Comparison of ENCODE assay signal across 8 mouse cellular contexts in the genomic region with DNA sequence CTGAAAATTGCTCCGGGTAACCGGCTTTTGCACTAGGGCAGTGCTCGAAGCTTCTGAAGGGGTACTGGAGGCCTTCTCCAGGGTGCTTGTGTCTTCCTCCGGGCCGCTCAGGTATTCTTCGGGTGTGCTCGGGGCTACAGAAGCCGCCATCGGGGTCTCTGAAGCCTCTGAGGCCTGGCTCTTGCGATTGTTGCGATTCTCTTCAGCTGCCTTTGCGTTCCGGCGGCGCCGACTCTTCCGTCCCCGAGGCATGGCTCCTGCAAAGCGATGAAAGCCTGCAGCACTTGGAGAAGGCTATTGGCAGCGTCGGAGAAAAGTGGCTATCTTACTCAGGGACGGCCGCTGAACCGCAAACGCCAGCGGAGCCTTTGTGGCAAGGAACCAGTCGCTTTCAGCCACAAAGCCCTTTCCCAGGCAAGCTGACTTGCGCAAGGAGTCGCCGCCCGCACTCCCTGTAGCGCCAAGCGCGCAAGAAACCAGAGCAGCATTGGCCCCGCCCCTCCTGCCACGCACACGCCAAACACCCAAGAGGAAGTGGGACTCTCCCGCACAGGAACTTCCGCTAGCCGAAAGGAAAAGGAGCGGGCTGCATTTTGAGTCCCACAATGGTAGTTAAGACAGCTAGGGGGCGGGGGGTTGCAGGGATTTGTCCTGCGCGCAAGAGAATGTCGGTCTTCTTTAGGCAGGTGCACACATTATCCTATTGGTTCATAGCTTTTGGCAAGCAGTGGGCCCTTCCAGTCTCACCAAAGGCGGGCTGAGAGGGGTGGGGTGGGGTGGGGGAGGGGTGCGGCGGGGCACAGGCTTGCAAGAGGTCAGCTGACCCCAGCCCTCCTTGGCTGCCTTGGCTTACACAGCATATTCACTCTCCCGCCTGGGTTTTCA. TPM values are rescaled to one million over a fixed set of nuclear protein-coding genes. Genes with fewer than 3 reads are reported as not detected.
A peak's percentile ranks its signal among the peaks of the same experiment; 100 is the strongest.
DNase-seq lines count a peak whose midpoint lies in the region; ATAC-seq lines count a peak whose summit lies in the region.

A gene (minus strand): TSS at position 489 of the 885 bp plus-strand sequence.

- DNase-seq in thymus, adult 18-20 months, result peak; percentile 6 to 11
- DNase-seq in thymus, postnatal 10 days (ENCODE audit: low spot score in 2 of 2), result no peak
- peak; percentile 81 for DNase-seq in forebrain, embryonic 10.5 days (ENCODE audit: extremely low spot score, low spot score)

- H3K27me3 ChIP-seq in forebrain, embryonic 10.5 days (ENCODE audit: poor library complexity, severe bottlenecking), result peaks cover 52% of the 10 kb centered on the region
- peaks cover 7% of the 10 kb centered on the region; the same call in 1 of the 2 replicates for H3K27me3 ChIP-seq in heart, embryonic 13.5 days (replicated peaks)
- H3K27me3 ChIP-seq in kidney, embryonic 16.5 days (ENCODE audit: insufficient read depth, low read length), result peaks cover 16% of the 10 kb centered on the region; the same call in 1 of the 2 replicates
- peaks cover 10% of the 10 kb centered on the region for H3K27me3 ChIP-seq in limb, embryonic 15.5 days
- H3K27me3 ChIP-seq in midbrain, embryonic 16.5 days (ENCODE audit: control insufficient read depth, insufficient read depth, low read depth, low read length), result no peaks in the 10 kb centered on the region
- 0 out of 2 replicates have a peak, but pooled peaks cover 6% of the 10 kb centered on the region for H3K27me3 ChIP-seq in stomach, embryonic 15.5 days (replicated peaks)

- ATAC-seq in heart, embryonic 13.5 days (ENCODE audit: extremely low read depth, insufficient number of reproducible peaks, low FRiP score, low TSS enrichment), result peak; percentile 69
- peak; percentile 97 for ATAC-seq in kidney, embryonic 16.5 days (ENCODE audit: low FRiP score, low TSS enrichment)
- peak; percentile 91 for ATAC-seq in limb, embryonic 15.5 days (ENCODE audit: insufficient number of reproducible peaks, low FRiP score, low TSS enrichment, low read depth)
- peak; percentile 95 for ATAC-seq in midbrain, embryonic 16.5 days
- peak; percentile 93 for ATAC-seq in stomach, embryonic 15.5 days (ENCODE audit: insufficient read depth, low FRiP score, low read depth)

- no peaks in the 10 kb centered on the region for H3K36me3 ChIP-seq in forebrain, embryonic 10.5 days (replicated peaks)
- H3K36me3 ChIP-seq in heart, embryonic 13.5 days, result no peaks in the 10 kb centered on the region
- H3K36me3 ChIP-seq in kidney, embryonic 16.5 days (ENCODE audit: insufficient read depth, low read length), result no peaks in the 10 kb centered on the region
- H3K36me3 ChIP-seq in limb, embryonic 15.5 days, result no peaks in the 10 kb centered on the region
- no peaks in the 10 kb centered on the region for H3K36me3 ChIP-seq in midbrain, embryonic 16.5 days (ENCODE audit: control insufficient read depth, insufficient read depth, low read length)
- no peaks in the 10 kb centered on the region for H3K36me3 ChIP-seq in stomach, embryonic 15.5 days

- H3K4me1 ChIP-seq in forebrain, embryonic 10.5 days, result peaks cover 18% of the 10 kb centered on the region
- H3K4me1 ChIP-seq in heart, embryonic 13.5 days, result 0 out of 2 replicates have a peak, but pooled peaks cover 7% of the 10 kb centered on the region
- no peaks in the 10 kb centered on the region for H3K4me1 ChIP-seq in kidney, embryonic 16.5 days (ENCODE audit: insufficient read depth, low read length)
- no peaks in the 10 kb centered on the region for H3K4me1 ChIP-seq in limb, embryonic 15.5 days
- H3K4me1 ChIP-seq in midbrain, embryonic 16.5 days (ENCODE audit: control insufficient read depth, insufficient read depth, low read length), result peaks cover 5% of the 10 kb centered on the region; the same call in 1 of the 2 replicates
- no peaks in the 10 kb centered on the region for H3K4me1 ChIP-seq in stomach, embryonic 15.5 days

- H3K27ac ChIP-seq in forebrain, embryonic 10.5 days, result peak within 1 kb of the TSS; percentile 94
- peak within 1 kb of the TSS; percentile 83 for H3K27ac ChIP-seq in heart, embryonic 13.5 days (replicated peaks)
- peak within 1 kb of the TSS; percentile 89 for H3K27ac ChIP-seq in kidney, embryonic 16.5 days (ENCODE audit: low read length)
- H3K27ac ChIP-seq in limb, embryonic 15.5 days, result peak within 1 kb of the TSS; percentile 87
- H3K27ac ChIP-seq in midbrain, embryonic 16.5 days (ENCODE audit: low read length), result peak within 1 kb of the TSS; percentile 91
- peak within 1 kb of the TSS; percentile 84 for H3K27ac ChIP-seq in stomach, embryonic 15.5 days

- WGBS in forebrain, embryonic 10.5 days, result 17% methylated on average over 49 of the region's 49 CpGs
- WGBS in heart, embryonic 13.5 days, result 11% methylated on average over 49 of the region's 49 CpGs
- 21% methylated on average over 49 of the region's 49 CpGs for whole genome bisulfite sequencing in kidney, embryonic 16.5 days
- 20% methylated on average over 49 of the region's 49 CpGs for WGBS in limb, embryonic 15.5 days
- WGBS in midbrain, embryonic 16.5 days, result 15% methylated on average over 47 of the region's 49 CpGs
- WGBS in stomach, embryonic 15.5 days, result 20% methylated on average over 48 of the region's 49 CpGs

- H3K9ac ChIP-seq in heart, embryonic 13.5 days, result peak within 1 kb of the TSS; percentile 86
- H3K9ac ChIP-seq in kidney, embryonic 16.5 days (replicated peaks; ENCODE audit: low read length), result peak within 1 kb of the TSS; percentile 76
- peak within 1 kb of the TSS; percentile 63 for H3K9ac ChIP-seq in limb, embryonic 15.5 days
- peak within 1 kb of the TSS; percentile 72 for H3K9ac ChIP-seq in midbrain, embryonic 16.5 days (ENCODE audit: low read depth, low read length)
- peak within 1 kb of the TSS; percentile 39; the same call in 1 of the 2 replicates for H3K9ac ChIP-seq in stomach, embryonic 15.5 days

- H3K4me2 ChIP-seq in heart, embryonic 13.5 days, result peak within 1 kb of the TSS; percentile 71
- H3K4me2 ChIP-seq in kidney, embryonic 16.5 days (replicated peaks; ENCODE audit: low read depth, low read length), result peak within 1 kb of the TSS; percentile 59
- peak within 1 kb of the TSS; percentile 46 for H3K4me2 ChIP-seq in limb, embryonic 15.5 days
- H3K4me2 ChIP-seq in midbrain, embryonic 16.5 days (ENCODE audit: low read length), result peak within 1 kb of the TSS; percentile 65
- peak within 1 kb of the TSS; percentile 56 for H3K4me2 ChIP-seq in stomach, embryonic 15.5 days

- H3K9me3 ChIP-seq in forebrain, embryonic 10.5 days, result no peaks in the 10 kb centered on the region
- H3K9me3 ChIP-seq in heart, embryonic 13.5 days, result no peaks in the 10 kb centered on the region
- H3K9me3 ChIP-seq in kidney, embryonic 16.5 days (ENCODE audit: low read length), result no peaks in the 10 kb centered on the region
- H3K9me3 ChIP-seq in limb, embryonic 15.5 days, result no peaks in the 10 kb centered on the region
- no peaks in the 10 kb centered on the region for H3K9me3 ChIP-seq in midbrain, embryonic 16.5 days (replicated peaks; ENCODE audit: control insufficient read depth, low read length, poor library complexity, severe bottlenecking)
- H3K9me3 ChIP-seq in stomach, embryonic 15.5 days, result no peaks in the 10 kb centered on the region

- peak within 1 kb of the TSS; percentile 61 for H3K4me3 ChIP-seq in forebrain, embryonic 10.5 days
- H3K4me3 ChIP-seq in heart, embryonic 13.5 days, result peak within 1 kb of the TSS; percentile 65
- peak within 1 kb of the TSS; percentile 55 for H3K4me3 ChIP-seq in kidney, embryonic 16.5 days (ENCODE audit: low read length)
- peak within 1 kb of the TSS; percentile 43 for H3K4me3 ChIP-seq in limb, embryonic 15.5 days
- peak within 1 kb of the TSS; percentile 50 for H3K4me3 ChIP-seq in midbrain, embryonic 16.5 days (ENCODE audit: low read depth, low read length)
- peak within 1 kb of the TSS; percentile 53 for H3K4me3 ChIP-seq in stomach, embryonic 15.5 days (replicated peaks)

RNA-seq across cellular contexts. Expression of the gene that starts here (rescaled TPM):
- polyA plus RNA-seq in forebrain, embryonic 10.5 days (2016; fragmentation: Nextera tagmentation; extraction: Ambion mirVana), result 70.4 and 79.3 TPM in 2 replicates
- 33.2 and 34.1 TPM in 2 replicates for polyA plus RNA-seq in heart, embryonic 13.5 days (2015; fragmentation: Nextera tagmentation; extraction: Ambion mirVana)
- polyA plus RNA-seq in kidney, embryonic 16.5 days (2015; fragmentation: Nextera tagmentation; extraction: Ambion mirVana), result 53.3 and 55.2 TPM in 2 replicates
- 49.5 and 65.5 TPM in 2 replicates for polyA plus RNA-seq in limb, embryonic 15.5 days (2015; fragmentation: Nextera tagmentation; extraction: Ambion mirVana)
- 149 and 155 TPM in 2 replicates for polyA plus RNA-seq in midbrain, embryonic 16.5 days (2015; fragmentation: Nextera tagmentation; extraction: Ambion mirVana)
- polyA plus RNA-seq in stomach, embryonic 15.5 days (2015; fragmentation: Nextera tagmentation; extraction: Ambion mirVana), result 41.6 and 47.4 TPM in 2 replicates

Comparison
In these comparisons a context has a peak if more than half of its experiments do, and no peak if none do; other contexts are left out.
1. DNase-seq: peak in thymus, adult 18-20 months (2 of 2) and forebrain, embryonic 10.5 days (single experiment); none in thymus, postnatal 10 days (0 of 2).
2. Peak in every context shown above with its lines, with median percentiles within 50 percentile points of each other: H3K27ac ChIP-seq, H3K4me3 ChIP-seq, ATAC-seq, H3K4me2 ChIP-seq and H3K9ac ChIP-seq.